Mouse (Mus musculus) left cerebral cortex, postnatal 4 days (tissue): ENCODE measurements at regions not wholly inside any gene's neighbourhood (a gene's known extent, or its start where the extent isn't known, plus 50 kb on each side); places are given as distances from the start of the nearest gene placed in this dataset.

Experiments
- DNase-seq: peaks from one replicate; pipeline ENCODE4 v3.0.0-alpha.2; 2022
- intact Hi-C: fragments of 180-260 bp; cut with DNase I; formaldehyde crosslinking; loops from one replicate; pipeline ENCODE4 v1.15.1; 2025

GRCm38 (mm10) chr12:109662179-109662578 lies 62.0 kb upstream of the Rtl1 start:
- DNase-seq = no peak
- intact Hi-C loops = no loop called here

GRCm38 (mm10) chr12:109674766-109675165 lies 74.6 kb upstream of the Rtl1 start:
- no peak for DNase-seq
- intact Hi-C loops = no loop called here

- intact Hi-C loops = no loop called here
- no peak for DNase-seq
Measured at GRCm38 (mm10) chr12:109694046-109694445, 93.9 kb upstream of the Rtl1 start.

DNA sequence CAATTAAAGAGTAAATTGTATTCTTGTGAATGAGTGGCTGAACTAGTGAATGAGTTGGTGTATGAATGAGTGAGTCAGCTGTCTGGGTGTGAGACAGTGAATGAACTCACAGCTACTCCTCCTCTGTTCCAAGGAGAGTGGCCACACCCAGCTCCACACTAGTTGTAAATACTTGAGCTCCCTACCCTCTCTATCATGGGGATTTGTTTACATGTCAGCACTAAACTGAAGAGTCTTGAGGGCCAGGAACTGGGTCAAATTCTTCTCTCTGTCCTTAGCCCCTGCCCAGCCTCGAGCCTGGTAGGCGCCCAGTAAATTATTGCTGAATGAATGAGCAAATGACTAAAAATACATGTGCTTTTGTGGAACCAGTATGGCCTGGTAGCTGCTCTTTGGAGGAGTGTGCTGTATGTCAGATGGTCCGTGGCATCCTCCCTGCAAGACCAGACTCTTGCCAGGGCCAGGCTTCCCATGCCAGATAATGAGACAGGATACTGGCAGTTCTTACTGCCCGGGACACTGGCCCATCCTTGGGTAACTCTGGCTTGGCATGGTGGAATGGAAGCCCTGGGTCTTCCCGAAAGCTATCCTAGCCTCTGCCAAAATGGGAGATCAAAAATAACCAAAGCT lies 94.8 kb upstream of the Rtl1 start:
- intact Hi-C loops = no loop called here
- peak; percentile 77 for DNase-seq

GRCm38 (mm10) chr12:109706820-109707219 lies 106.7 kb upstream of the Rtl1 start:
- no peak for DNase-seq

GRCm38 (mm10) chr12:109709661-109710060 lies 109.5 kb upstream of the Rtl1 start:
- peak; percentile 53 for DNase-seq

More at GRCm38 (mm10) chr12:109706820-109707219, 106.7 kb upstream of the Rtl1 start:
- intact Hi-C loops = no loop called here

GRCm38 (mm10) chr12:109711392-109711791 lies 111.3 kb upstream of the Rtl1 start:
- intact Hi-C loops = no loop called here
- no peak for DNase-seq

More at GRCm38 (mm10) chr12:109709661-109710060, 109.5 kb upstream of the Rtl1 start:
- intact Hi-C loops = no loop called here

DNA sequence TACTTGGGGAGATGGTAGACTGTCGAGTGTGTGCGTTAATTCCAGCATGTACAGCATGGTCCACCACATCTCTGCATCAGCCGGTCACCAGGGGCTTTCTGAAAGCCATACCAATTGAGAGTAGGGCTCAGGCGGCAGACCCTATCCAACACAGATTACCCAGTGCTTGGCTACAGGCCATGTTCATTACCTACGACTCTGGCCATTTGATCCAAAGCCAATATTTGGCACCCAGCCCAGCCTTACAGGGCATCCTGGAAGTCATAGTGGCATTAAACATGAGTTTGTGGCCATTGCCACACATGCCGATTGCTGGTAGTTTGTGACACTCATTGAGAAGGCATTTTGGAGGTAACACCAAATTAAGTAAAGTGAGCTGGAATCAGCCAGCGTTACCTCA lies 111.8 kb upstream of the Rtl1 start:
- intact Hi-C loops = no loop called here
- peak; percentile 95 for DNase-seq

GRCm38 (mm10) chr12:109712386-109712785 lies 112.3 kb upstream of the Rtl1 start:
- peak; percentile 80 for DNase-seq
- intact Hi-C loops = no loop called here

DNA sequence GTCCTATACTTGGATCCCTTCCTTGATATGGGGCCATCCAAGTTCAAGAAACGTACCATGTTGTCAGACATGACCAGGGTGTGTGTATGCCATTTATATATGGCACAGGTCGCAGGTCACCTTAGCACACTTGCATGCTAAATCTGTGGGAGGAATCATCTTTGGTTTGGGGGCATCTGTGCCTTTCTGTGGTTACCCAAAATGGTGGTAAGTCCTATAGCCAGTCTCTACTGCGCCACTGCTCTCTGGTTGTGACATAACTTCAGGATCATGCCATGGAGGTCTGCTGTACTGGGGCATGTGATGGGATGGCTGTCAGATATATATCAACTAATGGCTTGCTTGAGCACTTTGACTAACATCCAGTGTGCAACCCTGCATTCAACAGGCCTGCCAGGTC lies 112.9 kb upstream of the Rtl1 start:
- intact Hi-C loops = no loop called here
- DNase-seq = no peak

DNA sequence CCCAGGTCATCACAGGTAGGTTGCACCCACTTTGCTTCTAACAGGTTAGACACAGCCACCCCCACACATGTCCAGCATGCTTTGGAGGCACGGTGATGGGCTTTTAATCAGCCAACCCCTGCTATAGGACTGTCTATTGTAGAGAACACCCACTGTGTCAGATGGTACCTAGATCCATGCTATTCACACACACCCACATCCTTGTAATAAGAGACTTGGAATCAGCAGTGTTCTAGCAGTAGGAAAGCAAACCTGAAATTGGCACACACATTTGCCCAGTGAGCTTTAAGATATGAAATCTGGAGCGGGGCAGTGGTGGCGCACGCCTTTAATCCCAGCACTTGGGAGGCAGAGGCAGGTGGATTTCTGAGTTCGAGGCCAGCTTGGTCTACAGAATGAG lies 113.9 kb upstream of the Rtl1 start:
- intact Hi-C loops = no loop called here
- DNase-seq = no peak

DNA sequence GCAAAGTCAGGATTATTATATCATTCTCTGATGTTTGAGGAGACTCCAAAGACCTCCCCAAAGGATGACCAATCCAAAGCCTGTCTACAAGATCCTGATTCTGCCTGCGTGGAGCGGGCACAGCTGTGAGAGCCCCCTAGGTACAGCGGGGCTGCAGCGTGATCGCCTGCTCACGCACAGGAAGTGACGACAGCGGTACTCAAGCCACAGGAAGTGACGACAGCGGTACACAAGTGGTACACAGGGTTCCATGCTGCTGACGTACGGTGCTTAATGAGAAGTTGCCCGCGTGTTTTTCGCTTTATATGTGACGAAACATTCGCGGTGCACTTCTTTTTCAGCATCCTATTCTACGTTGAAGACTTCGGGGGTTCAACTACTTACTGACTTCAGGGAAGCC lies 116.9 kb upstream of the Rtl1 start:
- DNase-seq = no peak
- intact Hi-C loops = no loop called here

DNA sequence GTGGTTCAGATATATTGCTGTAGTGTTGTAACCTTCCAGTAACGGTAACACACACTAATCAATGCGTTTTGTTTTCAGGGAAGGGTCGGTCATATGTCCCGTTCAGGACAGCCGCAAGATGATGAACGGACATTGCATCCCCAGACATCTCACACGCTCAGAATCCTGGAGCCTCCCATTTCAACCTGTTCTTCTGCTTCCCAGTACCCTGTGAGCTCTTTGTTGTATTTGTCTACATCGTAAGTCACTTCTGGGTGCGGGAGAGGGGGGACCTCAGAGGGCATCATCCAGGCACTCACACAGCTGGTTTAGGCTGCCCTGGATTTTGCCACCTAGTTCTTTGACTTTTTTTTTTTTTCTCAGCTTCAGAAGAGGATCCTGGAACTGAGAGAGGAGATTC lies 117.9 kb upstream of the Rtl1 start:
- intact Hi-C loops = no loop called here
- no peak for DNase-seq

- no peak for DNase-seq
- intact Hi-C loops = no loop called here
Measured at GRCm38 (mm10) chr12:109738201-109738600, 138.1 kb upstream of the Rtl1 start.

DNA sequence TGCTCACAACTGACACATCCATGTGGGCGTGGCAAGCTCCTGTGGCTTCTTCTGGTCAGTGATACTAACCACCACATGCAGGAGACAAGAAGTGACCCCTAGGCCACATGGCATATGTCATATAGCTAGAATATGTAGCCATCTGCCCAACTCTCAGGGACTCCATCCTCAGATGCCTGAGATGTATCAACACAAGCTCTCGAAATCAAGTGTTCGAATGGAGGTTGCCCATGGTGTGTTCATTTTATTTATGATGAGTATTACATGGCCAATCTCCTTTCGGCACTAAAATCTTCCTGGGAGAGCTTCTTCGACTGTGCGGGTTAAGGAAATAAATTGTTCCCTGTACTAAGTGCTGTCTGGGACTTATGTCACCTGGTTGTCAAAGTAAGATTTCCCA lies 138.8 kb upstream of the Rtl1 start:
- intact Hi-C loops = no loop called here
- DNase-seq = no peak

- intact Hi-C loops = no loop called here
Measured at GRCm38 (mm10) chr12:109742486-109742885, 142.4 kb upstream of the Rtl1 start.

GRCm38 (mm10) chr12:109743036-109743650 lies 143.0 kb upstream of the Rtl1 start:
- DNase-seq = no peak
- intact Hi-C loops = no loop called here

More at GRCm38 (mm10) chr12:109742486-109742885, 142.4 kb upstream of the Rtl1 start:
- DNase-seq = no peak

DNA sequence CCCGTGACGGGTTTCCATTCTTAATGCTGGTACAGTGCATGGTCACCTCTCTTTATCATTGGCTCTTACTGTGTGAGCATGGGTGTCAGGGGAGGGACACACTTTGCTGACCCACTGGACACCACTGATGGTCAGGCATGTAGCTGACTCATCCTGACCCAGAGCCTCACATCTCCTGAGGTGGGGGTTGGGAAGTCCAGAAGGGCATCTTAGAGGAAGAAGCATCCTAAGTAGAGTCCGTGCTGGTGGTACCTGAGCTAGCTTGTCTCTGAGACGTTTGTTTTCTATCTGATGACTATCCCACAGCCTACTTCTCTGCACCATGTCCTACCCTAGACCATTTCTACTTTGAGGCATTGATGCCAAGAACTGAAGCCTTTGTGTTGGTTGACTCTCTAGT lies 144.1 kb upstream of the Rtl1 start:
- intact Hi-C loops = no loop called here
- no peak for DNase-seq

DNA sequence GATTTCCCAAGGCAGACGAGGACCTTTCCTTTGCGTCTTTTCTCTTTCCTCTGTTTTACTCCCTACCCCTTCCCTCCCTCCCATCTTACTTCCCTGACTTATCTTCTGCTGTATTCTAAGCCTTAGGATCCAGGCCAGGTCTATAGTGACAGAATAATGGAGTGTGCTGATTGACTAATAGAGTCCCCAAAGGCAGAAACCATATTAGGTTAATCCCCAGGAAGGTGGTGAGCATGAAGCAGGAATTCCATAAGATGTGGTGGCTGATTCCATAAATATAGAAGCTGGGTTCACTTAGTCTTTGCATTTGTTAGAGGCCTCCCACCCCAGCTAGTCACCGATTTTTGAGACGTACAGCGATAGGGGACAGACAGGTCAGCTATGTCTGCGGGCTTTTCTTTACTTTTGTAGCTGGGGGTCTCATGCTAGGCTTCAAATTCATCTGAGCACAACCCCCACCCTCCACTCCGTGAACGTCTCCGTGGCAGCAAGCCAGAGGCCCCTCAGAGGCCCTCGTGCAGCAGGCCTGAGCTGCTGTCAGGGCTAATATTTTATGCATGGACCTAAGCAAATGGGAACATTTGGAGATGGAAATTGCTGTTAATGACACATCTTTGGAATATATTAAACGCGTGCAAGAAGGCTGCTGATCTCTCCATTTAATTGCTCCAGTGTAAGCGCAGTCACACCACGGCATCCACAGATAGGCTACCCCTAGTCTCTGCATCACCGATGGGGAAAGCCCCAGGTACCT lies 145.8 kb upstream of the Rtl1 start:
- intact Hi-C loops = no loop called here
- peak; percentile 59 for DNase-seq

DNA sequence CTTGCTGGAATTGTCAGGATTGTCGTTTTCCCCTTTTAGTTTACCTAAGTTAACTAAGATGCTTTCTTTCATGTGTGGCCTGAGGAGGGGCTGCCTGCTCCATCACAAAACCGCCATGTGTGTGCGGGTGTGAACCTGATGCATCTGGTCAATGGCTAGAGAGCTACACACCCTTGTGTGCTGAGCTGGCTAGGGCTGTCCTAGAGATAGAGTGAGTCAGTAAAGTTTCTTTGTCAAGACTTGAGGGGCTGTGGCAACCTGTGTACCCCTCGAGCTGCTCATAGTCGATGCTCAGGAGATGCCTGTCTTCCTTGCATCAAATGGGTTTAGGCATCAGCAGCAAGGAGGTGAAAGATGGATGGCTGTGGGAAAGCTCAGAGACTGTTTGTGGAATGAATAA lies 147.1 kb upstream of the Rtl1 start:
- intact Hi-C loops = no loop called here
- no peak for DNase-seq

- no peak for DNase-seq
Measured at GRCm38 (mm10) chr12:109747776-109748175, 147.6 kb upstream of the Rtl1 start.

More at GRCm38 (mm10) chr12:109747776-109748175, 147.6 kb upstream of the Rtl1 start:
- intact Hi-C loops = no loop called here
